Mouse (Mus musculus) liver, postnatal 0 days (tissue): ENCODE data around the gene Scn4a.

Experiments
- CTCF ChIP-seq: sonication (generic); IDR thresholded peaks from 2 replicates; pipeline ENCODE4 v1.5.1; 2016; ENCODE audit warnings: antibody characterized with exemption, low read depth
- EP300 ChIP-seq: IDR thresholded peaks from 2 replicates; pipeline ENCODE4 v1.6.1; 2016; ENCODE audit warnings: antibody characterized with exemption, low read depth, mild to moderate bottlenecking

GRCm38 (mm10) chr11:106381883-106382282, 28.8 kb upstream of the Scn4a start:
- TF ChIP-seq CTCF (no peak), EP300 (no peak)
